Mouse (Mus musculus): Measurements from ENCODE around the gene Smpd1. TPM values are rescaled to one million over a fixed set of nuclear protein-coding genes. Genes with fewer than 3 reads are reported as not detected.

Smpd1 gene
- polyA plus RNA-seq, 1 experiment from 2014 or later, result 74.2 TPM

DNA sequence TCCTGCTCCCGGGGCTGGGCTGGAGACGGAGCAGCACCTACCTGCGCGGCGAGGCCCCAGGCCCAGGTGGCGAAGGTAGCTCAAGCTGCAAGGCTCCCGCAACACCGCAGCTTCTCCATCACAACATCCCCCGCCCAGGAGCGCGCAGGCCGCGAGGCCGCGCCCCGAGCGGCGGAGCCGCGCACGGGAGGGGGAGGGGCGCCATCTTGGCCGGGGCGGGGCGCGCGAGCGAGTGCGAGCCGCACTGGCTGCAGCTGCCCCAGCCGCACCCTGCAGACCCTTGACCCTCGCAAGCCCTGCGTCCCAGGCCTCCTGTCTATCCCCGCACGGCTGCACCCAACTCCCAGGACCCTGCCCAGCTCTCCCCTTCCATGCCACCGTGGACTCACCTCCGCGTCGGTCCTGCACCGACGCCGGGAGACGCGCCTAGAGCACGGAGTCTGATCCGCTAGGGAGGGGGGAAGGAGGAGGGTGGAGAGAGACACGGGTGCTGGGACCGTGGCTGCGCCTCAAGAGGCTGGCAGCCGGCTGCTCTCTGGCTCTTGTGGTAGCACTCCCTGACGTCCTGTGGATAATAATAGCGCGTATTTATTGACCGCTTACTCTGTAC is 27.0 kb downstream of the Smpd1 start, which contains the start of gene Apbb1:
Gene Apbb1, minus strand, starts transcription at position 560 of the 610 bp plus-strand sequence.
- no peaks in the 10 kb centered on the region for H3K9me3 ChIP-seq (ENCODE audit: control insufficient read depth, low read length)
- peak within 1 kb of the TSS; percentile 96 for H3K27ac ChIP-seq (ENCODE audit: low read length)
- H3K27me3 ChIP-seq (replicated peaks; ENCODE audit: control insufficient read depth, insufficient read depth, low read length), result no peaks in the 10 kb centered on the region
- H3K36me3 ChIP-seq (ENCODE audit: control insufficient read depth, insufficient read depth), result no peaks in the 10 kb centered on the region
- H3K4me2 ChIP-seq (ENCODE audit: low read length), result peak within 1 kb of the TSS; percentile 80
- peak within 1 kb of the TSS; percentile 88 for H3K9ac ChIP-seq (replicated peaks; ENCODE audit: low read depth, low read length)
- WGBS, result under 1% methylated on average over 53 of the region's 54 CpGs
- ATAC-seq, result peak; percentile 93
- peak within 1 kb of the TSS; percentile 78 for H3K4me3 ChIP-seq (replicated peaks; ENCODE audit: low read length)
- H3K4me1 ChIP-seq (replicated peaks; ENCODE audit: control insufficient read depth, insufficient read depth, low read length), result peaks cover 34% of the 10 kb centered on the region

- Histone ChIP-seq H3K27ac (ENCODE audit: low read length) (peak overlapping the region; percentile 96; the same call in 1 of the 2 replicates), H3K27me3 (replicated peaks; ENCODE audit: control insufficient read depth, insufficient read depth, low read length) (no peaks in the 10 kb centered on the region), H3K4me2 (ENCODE audit: low read length) (peak overlapping the region; percentile 80), H3K4me1 (replicated peaks; ENCODE audit: control insufficient read depth, insufficient read depth, low read length) (peaks cover 27% of the 10 kb centered on the region), H3K9ac (replicated peaks; ENCODE audit: low read depth, low read length) (peak overlapping the region; percentile 88), H3K4me3 (replicated peaks; ENCODE audit: low read length) (peak overlapping the region; percentile 78), H3K9me3 (ENCODE audit: control insufficient read depth, low read length) (no peaks in the 10 kb centered on the region), H3K36me3 (ENCODE audit: control insufficient read depth, insufficient read depth) (no peaks in the 10 kb centered on the region)
- 70% methylated on average over 2 of the region's 2 CpGs for WGBS
- no peak for ATAC-seq
Measured at GRCm38 (mm10) chr7:105581959-105582358, 27.8 kb downstream of the Smpd1 start.

- Histone ChIP-seq H3K9ac (replicated peaks; ENCODE audit: low read depth, low read length) (no peak overlapping the region), H3K27ac (ENCODE audit: low read length) (no peak overlapping the region), H3K4me3 (replicated peaks; ENCODE audit: low read length) (no peak overlapping the region), H3K27me3 (replicated peaks; ENCODE audit: control insufficient read depth, insufficient read depth, low read length) (no peaks in the 10 kb centered on the region), H3K4me2 (ENCODE audit: low read length) (no peak overlapping the region), H3K4me1 (replicated peaks; ENCODE audit: control insufficient read depth, insufficient read depth, low read length) (no peaks in the 10 kb centered on the region), H3K9me3 (ENCODE audit: control insufficient read depth, low read length) (no peaks in the 10 kb centered on the region), H3K36me3 (ENCODE audit: control insufficient read depth, insufficient read depth) (no peaks in the 10 kb centered on the region)
- 67% methylated on average over 9 of the region's 9 CpGs for WGBS
- no peak for ATAC-seq
Measured at GRCm38 (mm10) chr7:105588325-105588912, 34.3 kb downstream of the Smpd1 start.

GRCm38 (mm10) chr7:105590097-105590496 is 35.9 kb downstream of the Smpd1 start:
- Histone ChIP-seq H3K27ac (ENCODE audit: low read length) (no peak overlapping the region), H3K4me3 (replicated peaks; ENCODE audit: low read length) (no peak overlapping the region), H3K4me2 (ENCODE audit: low read length) (no peak overlapping the region), H3K36me3 (ENCODE audit: control insufficient read depth, insufficient read depth) (no peaks in the 10 kb centered on the region), H3K9me3 (ENCODE audit: control insufficient read depth, low read length) (no peaks in the 10 kb centered on the region), H3K9ac (replicated peaks; ENCODE audit: low read depth, low read length) (no peak overlapping the region), H3K4me1 (replicated peaks; ENCODE audit: control insufficient read depth, insufficient read depth, low read length) (no peaks in the 10 kb centered on the region), H3K27me3 (replicated peaks; ENCODE audit: control insufficient read depth, insufficient read depth, low read length) (no peaks in the 10 kb centered on the region)
- 18% methylated on average over 7 of the region's 7 CpGs for WGBS
- no peak for ATAC-seq

GRCm38 (mm10) chr7:105602860-105603623 is 48.9 kb downstream of the Smpd1 start:
- Histone ChIP-seq H3K36me3 (ENCODE audit: control insufficient read depth, insufficient read depth) (no peaks in the 10 kb centered on the region), H3K4me2 (ENCODE audit: low read length) (no peak overlapping the region), H3K4me1 (replicated peaks; ENCODE audit: control insufficient read depth, insufficient read depth, low read length) (no peaks in the 10 kb centered on the region), H3K27me3 (replicated peaks; ENCODE audit: control insufficient read depth, insufficient read depth, low read length) (no peaks in the 10 kb centered on the region), H3K9ac (replicated peaks; ENCODE audit: low read depth, low read length) (no peak overlapping the region), H3K9me3 (ENCODE audit: control insufficient read depth, low read length) (no peaks in the 10 kb centered on the region), H3K4me3 (replicated peaks; ENCODE audit: low read length) (no peak overlapping the region), H3K27ac (ENCODE audit: low read length) (no peak overlapping the region)
- WGBS, result 38% methylated on average over 9 of the region's 9 CpGs
- ATAC-seq, result peak; percentile 54; the same call in 1 of the 2 replicates

Other genes starting within 250 kb of the Smpd1 start
- not detected in 2 replicates for gene Olfr689, start 243.2 kb upstream of the Smpd1 start, polyA plus RNA-seq (2015; fragmentation: Nextera tagmentation; extraction: Ambion mirVana)
- gene Olfr690, start 220.3 kb upstream of the Smpd1 start, polyA plus RNA-seq (2015; fragmentation: Nextera tagmentation; extraction: Ambion mirVana), result not detected in 2 replicates
- gene Olfr691, start 212.1 kb upstream of the Smpd1 start, polyA plus RNA-seq (2015; fragmentation: Nextera tagmentation; extraction: Ambion mirVana), result 0.22 TPM in 1 of 2 replicates, not detected in the other
- not detected in 2 replicates for gene Olfr692, start 186.1 kb upstream of the Smpd1 start, polyA plus RNA-seq (2015; fragmentation: Nextera tagmentation; extraction: Ambion mirVana)
- gene Gm5901, start 179.3 kb upstream of the Smpd1 start, polyA plus RNA-seq (2015; fragmentation: Nextera tagmentation; extraction: Ambion mirVana), result not detected in 2 replicates
- 50.1 and 53.6 TPM in 2 replicates for gene Fam160a2, start 154.3 kb upstream of the Smpd1 start, polyA plus RNA-seq (2015; fragmentation: Nextera tagmentation; extraction: Ambion mirVana)
- 0.19 TPM in 1 of 2 replicates, not detected in the other for gene Cnga4, start 149.8 kb upstream of the Smpd1 start, polyA plus RNA-seq (2015; fragmentation: Nextera tagmentation; extraction: Ambion mirVana)
- gene Cckbr, start 128.6 kb upstream of the Smpd1 start, polyA plus RNA-seq (2015; fragmentation: Nextera tagmentation; extraction: Ambion mirVana), result 1.2 and 2.6 TPM in 2 replicates
- 24.2 and 28.3 TPM in 2 replicates for gene Cavin3, start 72.1 kb upstream of the Smpd1 start, polyA plus RNA-seq (2015; fragmentation: Nextera tagmentation; extraction: Ambion mirVana)
- 249 and 300 TPM in 2 replicates for gene Apbb1, start 27.3 kb downstream of the Smpd1 start, polyA plus RNA-seq (2015; fragmentation: Nextera tagmentation; extraction: Ambion mirVana)
- 0.14 TPM in 1 of 2 replicates, not detected in the other for gene Hpx, start 45.8 kb downstream of the Smpd1 start, polyA plus RNA-seq (2015; fragmentation: Nextera tagmentation; extraction: Ambion mirVana)
- 77.5 and 95.0 TPM in 2 replicates for gene Trim3, start 79.2 kb downstream of the Smpd1 start, polyA plus RNA-seq (2015; fragmentation: Nextera tagmentation; extraction: Ambion mirVana)
- gene Timm10b, start 85.7 kb downstream of the Smpd1 start, polyA plus RNA-seq (2015; fragmentation: Nextera tagmentation; extraction: Ambion mirVana), result 124 and 125 TPM in 2 replicates
- 84.4 and 86.7 TPM in 2 replicates for gene Arfip2, start 86.1 kb downstream of the Smpd1 start, polyA plus RNA-seq (2015; fragmentation: Nextera tagmentation; extraction: Ambion mirVana)
- gene Gm45799, start 86.2 kb downstream of the Smpd1 start, polyA plus RNA-seq (2015; fragmentation: Nextera tagmentation; extraction: Ambion mirVana), result 4.6 and 9.1 TPM in 2 replicates
- gene Dnhd1, start 96.5 kb downstream of the Smpd1 start, polyA plus RNA-seq (2015; fragmentation: Nextera tagmentation; extraction: Ambion mirVana), result 1.0 and 1.3 TPM in 2 replicates
- 191 and 228 TPM in 2 replicates for gene Ilk, start 182.2 kb downstream of the Smpd1 start, polyA plus RNA-seq (2015; fragmentation: Nextera tagmentation; extraction: Ambion mirVana)
- gene Rrp8, start 183.0 kb downstream of the Smpd1 start, polyA plus RNA-seq (2015; fragmentation: Nextera tagmentation; extraction: Ambion mirVana), result 25.3 and 26.3 TPM in 2 replicates
- 85.8 and 89.5 TPM in 2 replicates for gene Taf10, start 190.0 kb downstream of the Smpd1 start, polyA plus RNA-seq (2015; fragmentation: Nextera tagmentation; extraction: Ambion mirVana)
- 30.2 and 35.2 TPM in 2 replicates for gene Tpp1, start 197.9 kb downstream of the Smpd1 start, polyA plus RNA-seq (2015; fragmentation: Nextera tagmentation; extraction: Ambion mirVana)
- 20.7 and 22.0 TPM in 2 replicates for gene Dchs1, start 233.3 kb downstream of the Smpd1 start, polyA plus RNA-seq (2015; fragmentation: Nextera tagmentation; extraction: Ambion mirVana)